Mouse (Mus musculus): ENCODE results near the gene Nacc2. TPM values are rescaled to one million over a fixed set of nuclear protein-coding genes. Genes with fewer than 3 reads are reported as not detected.

The Nacc2 gene
- 1.8 TPM for polyA plus RNA-seq (2017; shearing (Covaris generic))

DNA sequence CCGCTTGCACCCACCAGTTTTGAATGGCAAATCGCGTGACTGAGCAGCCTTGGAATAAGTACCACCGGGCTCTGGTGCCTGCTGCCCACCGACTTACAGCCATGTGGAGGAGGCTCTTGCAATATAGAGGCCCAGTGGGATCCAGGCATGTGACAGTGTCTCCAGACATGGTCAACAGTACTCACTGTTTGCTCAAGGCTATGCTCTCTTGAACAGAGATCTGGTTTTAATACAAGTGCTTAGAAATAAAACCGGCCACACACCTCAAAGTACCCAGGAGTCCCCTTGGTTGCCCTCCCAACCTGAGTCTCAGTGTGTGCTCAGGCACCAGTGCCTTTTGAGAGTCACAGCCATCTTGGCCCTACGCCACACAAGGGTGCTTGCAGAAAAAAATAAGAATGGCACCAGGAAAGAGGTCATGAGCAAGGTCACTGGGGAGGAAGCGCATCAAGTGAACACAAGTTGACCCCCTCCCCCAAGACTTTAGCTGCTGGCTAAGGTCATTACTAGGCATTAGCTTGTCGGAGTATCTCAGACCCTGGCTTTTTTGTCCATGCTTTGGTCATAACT lies at the start of gene Nacc2:
TSS of gene Nacc2 (minus strand) at position 142 of the 570 bp plus-strand sequence.

DNA sequence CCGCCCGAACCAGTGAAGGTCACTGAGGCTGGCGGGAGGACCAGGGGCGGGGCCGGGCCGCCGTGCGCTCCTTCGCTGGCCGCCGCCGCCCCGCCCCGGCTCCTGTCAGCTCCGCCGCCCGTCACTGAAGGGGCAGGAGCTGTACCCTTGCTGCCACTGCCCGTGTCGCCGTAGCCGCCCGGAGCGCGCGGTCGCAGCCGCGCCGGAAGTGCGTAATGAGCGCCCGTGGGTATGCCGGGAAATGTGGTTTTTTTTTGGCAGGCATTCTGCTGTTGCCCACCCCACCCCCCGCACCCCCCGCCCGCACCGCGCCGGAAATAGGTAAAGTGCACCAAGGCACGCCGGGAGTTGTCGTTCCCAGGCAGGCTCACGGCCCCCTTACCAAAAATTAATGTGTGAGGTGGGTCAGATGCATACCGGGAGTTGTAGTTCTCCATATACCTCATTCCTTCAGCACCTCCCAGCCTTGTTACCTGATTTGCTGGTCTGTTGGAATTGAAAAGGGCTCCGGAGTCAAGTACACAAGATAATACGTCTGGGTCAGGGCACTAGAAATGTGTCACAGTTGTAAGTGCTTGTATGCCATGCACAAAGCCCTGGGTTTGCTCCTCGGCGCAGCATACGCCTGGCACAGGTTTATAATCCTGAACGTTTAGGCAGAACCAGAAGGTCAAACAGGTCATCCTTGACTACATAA lies 101.3 kb downstream of the Nacc2 start, which contains the start of gene Ubac1:
TSS of gene Ubac1 (minus strand) at position 187 of the 697 bp plus-strand sequence.

Other genes starting within 250 kb of the Nacc2 start
- gene Camsap1, start 139.9 kb downstream of the Nacc2 start, polyA plus RNA-seq (2017; shearing (Covaris generic)), result 3.4 TPM
- gene Ubac1, start 101.5 kb downstream of the Nacc2 start, polyA plus RNA-seq (2017; shearing (Covaris generic)), result 25.3 TPM
- not detected for gene Lhx3, start 85.1 kb upstream of the Nacc2 start, polyA plus RNA-seq (2017; shearing (Covaris generic))
- 1.6 TPM for gene Qsox2, start 114.3 kb upstream of the Nacc2 start, polyA plus RNA-seq (2017; shearing (Covaris generic))
- not detected for gene Ccdc187, start 171.3 kb upstream of the Nacc2 start, polyA plus RNA-seq (2017; shearing (Covaris generic))
- 5.7 TPM for gene Gpsm1, start 192.3 kb upstream of the Nacc2 start, polyA plus RNA-seq (2017; shearing (Covaris generic))
- 10.2 TPM for gene Dnlz, start 228.9 kb upstream of the Nacc2 start, polyA plus RNA-seq (2017; shearing (Covaris generic))
- gene Card9, start 237.7 kb upstream of the Nacc2 start, polyA plus RNA-seq (2017; shearing (Covaris generic)), result 2.4 TPM